ENCODE assay signal across 11 mouse cellular contexts in genomic region chr11:107356224-107356623, GRCm38 (mm10).
A peak's percentile ranks its signal among the peaks of the same experiment; 100 is the strongest.
DNase-seq lines count a peak whose midpoint lies in the region; ATAC-seq and TF ChIP-seq lines count a peak whose summit lies in the region.
"Had no signal": no experiment of that assay in that cellular context is flagged by ENCODE, and none has a peak within 500 bp of the region (broad histone marks: within the 10 kb centered on the region; RNA-seq: fewer than 3 reads in every experiment).

No protein-coding gene starts in this region.

- H3K27me3 ChIP-seq in kidney, postnatal 0 days (ENCODE audit: insufficient read depth, low read length) = no peaks in the 10 kb centered on the region

- H3K4me3 ChIP-seq in kidney, postnatal 0 days (replicated peaks; ENCODE audit: low read depth, low read length) = no peak overlapping the region
- H3K4me3 ChIP-seq: limb, embryonic 10.5 days had no signal

- 79% methylated on average over 7 of the region's 7 CpGs for WGBS in kidney, postnatal 0 days

- peaks cover 16% of the 10 kb centered on the region; the same call in 1 of the 2 replicates for H3K4me1 ChIP-seq in kidney, postnatal 0 days (replicated peaks; ENCODE audit: insufficient read depth, low read length)

- no peak; the same call in 1 of the 2 replicates for ATAC-seq in cerebellum, adult (ENCODE audit: insufficient number of reproducible peaks, low FRiP score, low TSS enrichment)
- ATAC-seq in kidney, postnatal 0 days (replicated peaks; ENCODE audit: low FRiP score, low read depth) = no peak

- H3K4me2 ChIP-seq in kidney, postnatal 0 days (ENCODE audit: low read length) = no peak overlapping the region

- no peaks in the 10 kb centered on the region for H3K36me3 ChIP-seq in kidney, postnatal 0 days (ENCODE audit: insufficient read depth, low read length)

- TF ChIP-seq CTCF in kidney, postnatal 0 days (IDR thresholded peaks at IDR 0.05; ENCODE audit: low read depth) = no peak

- peak overlapping the region; percentile 44 for H3K27ac ChIP-seq in kidney, postnatal 0 days
- H3K27ac ChIP-seq: limb, embryonic 10.5 days had no signal

- H3K9ac ChIP-seq in kidney, postnatal 0 days (ENCODE audit: low read depth, low read length) = no peak overlapping the region

- H3K9me3 ChIP-seq in kidney, postnatal 0 days (replicated peaks; ENCODE audit: low read length) = no peaks in the 10 kb centered on the region
- H3K9me3 ChIP-seq: limb, embryonic 10.5 days had no signal

- DNase-seq in cerebellum, adult 11 months = peak; percentile 35
- DNase-seq in kidney, postnatal 0 days (ENCODE audit: low spot score) = no peak
- no peak for DNase-seq in kidney, postnatal 4 days
- DNase-seq in ES-CJ7 (ENCODE audit: low read depth, low spot score) = peak; percentile 66
- peak; percentile 33 to 42 for DNase-seq in cerebellum, postnatal 36 days
- no peak for DNase-seq in lung, postnatal 10 days
- no peak for DNase-seq in urinary bladder, postnatal 36 days (ENCODE audit: low spot score in 2 of 2)
- DNase-seq: kidney, adult 8-10 months; lung, adult 2 months had no signal

Comparison
In these comparisons a context has a peak if more than half of its experiments do, and no peak if none do; other contexts are left out.
1. DNase-seq: peak in cerebellum, adult 11 months (single experiment), ES-CJ7 (single experiment) and cerebellum, postnatal 36 days (2 of 2); none in kidney, postnatal 0 days (single experiment), kidney, postnatal 4 days (0 of 2), lung, postnatal 10 days (single experiment) and urinary bladder, postnatal 36 days (0 of 2).